Mouse (Mus musculus) erythroblast, adult 5-6 weeks (primary cell): ENCODE results near the gene Smok3a. TPM values are rescaled to one million over a fixed set of nuclear protein-coding genes. Genes with fewer than 3 reads are reported as not detected.

Experiments
- total RNA-seq, 2 experiments: library from RNA; stranded (forward) in 1 of 2; stranded (reverse) in 1 of 2; fragments of 150-400 nt in 1 of 2; fragments of 200-764, 138-1000 nt in 1 of 2; gene quantifications; 2 replicates each; pipeline versions ENCODE4 v1.2.3 to v1.2.4; 2015 to 2017; ENCODE audit warnings: low replicate concordance in 2 of 2

Smok3a gene
- total RNA-seq, 2 experiments from 2014 or later = 0.09 TPM; not detected in 1

Other genes starting within 250 kb of the Smok3a start
- gene Ppp1r35, start 242.4 kb upstream of the Smok3a start, total RNA-seq (2015; ENCODE audit: low replicate concordance) = 6.5 and 24.2 TPM in 2 replicates
- gene Ppp1r35, start 242.4 kb upstream of the Smok3a start, total RNA-seq (2017; ENCODE audit: low replicate concordance) = 6.4 and 12.0 TPM in 2 replicates
- 7.7 and 11.7 TPM in 2 replicates for gene Mepce, start 233.6 kb upstream of the Smok3a start, total RNA-seq (2015; ENCODE audit: low replicate concordance)
- gene Mepce, start 233.6 kb upstream of the Smok3a start, total RNA-seq (2017; ENCODE audit: low replicate concordance) = 4.8 and 14.4 TPM in 2 replicates
- 1.7 and 9.2 TPM in 2 replicates for gene Zcwpw1, start 233.5 kb upstream of the Smok3a start, total RNA-seq (2015; ENCODE audit: low replicate concordance)
- gene Zcwpw1, start 233.5 kb upstream of the Smok3a start, total RNA-seq (2017; ENCODE audit: low replicate concordance) = 5.5 and 6.1 TPM in 2 replicates
- 18.0 and 45.2 TPM in 2 replicates for gene Pilra, start 185.0 kb upstream of the Smok3a start, total RNA-seq (2015; ENCODE audit: low replicate concordance)
- gene Pilra, start 185.0 kb upstream of the Smok3a start, total RNA-seq (2017; ENCODE audit: low replicate concordance) = 13.0 and 21.6 TPM in 2 replicates
- 33.9 and 54.4 TPM in 2 replicates for gene Pilrb1, start 163.2 kb upstream of the Smok3a start, total RNA-seq (2015; ENCODE audit: low replicate concordance)
- 17.3 and 18.4 TPM in 2 replicates for gene Pilrb1, start 163.2 kb upstream of the Smok3a start, total RNA-seq (2017; ENCODE audit: low replicate concordance)
- gene Pilrb2, start 149.4 kb upstream of the Smok3a start, total RNA-seq (2015; ENCODE audit: low replicate concordance) = 45.1 and 49.0 TPM in 2 replicates
- gene Pilrb2, start 149.4 kb upstream of the Smok3a start, total RNA-seq (2017; ENCODE audit: low replicate concordance) = 12.4 and 30.1 TPM in 2 replicates
- gene Cyp3a13, start 99.6 kb upstream of the Smok3a start, total RNA-seq (2015; ENCODE audit: low replicate concordance) = not detected in 2 replicates
- gene Cyp3a13, start 99.6 kb upstream of the Smok3a start, total RNA-seq (2017; ENCODE audit: low replicate concordance) = 0.09 TPM in 1 of 2 replicates, not detected in the other
- not detected in 2 replicates for gene Gjc3, start 58.2 kb upstream of the Smok3a start, total RNA-seq (2015; ENCODE audit: low replicate concordance)
- gene Gjc3, start 58.2 kb upstream of the Smok3a start, total RNA-seq (2017; ENCODE audit: low replicate concordance) = not detected in 2 replicates
- not detected in 2 replicates for gene Azgp1, start 39.7 kb upstream of the Smok3a start, total RNA-seq (2015; ENCODE audit: low replicate concordance)
- not detected in 2 replicates for gene Azgp1, start 39.7 kb upstream of the Smok3a start, total RNA-seq (2017; ENCODE audit: low replicate concordance)
- gene Smok3b, start 168 bp downstream of the Smok3a start, total RNA-seq (2015; ENCODE audit: low replicate concordance) = not detected in 2 replicates
- not detected in 2 replicates for gene Smok3b, start 168 bp downstream of the Smok3a start, total RNA-seq (2017; ENCODE audit: low replicate concordance)
- not detected in 2 replicates for gene Smok3c, start 31.9 kb downstream of the Smok3a start, total RNA-seq (2015; ENCODE audit: low replicate concordance)
- not detected in 2 replicates for gene Smok3c, start 31.9 kb downstream of the Smok3a start, total RNA-seq (2017; ENCODE audit: low replicate concordance)
- gene Zkscan1, start 63.8 kb downstream of the Smok3a start, total RNA-seq (2015; ENCODE audit: low replicate concordance) = 10.0 and 15.7 TPM in 2 replicates
- gene Zkscan1, start 63.8 kb downstream of the Smok3a start, total RNA-seq (2017; ENCODE audit: low replicate concordance) = 11.1 and 16.9 TPM in 2 replicates
- gene Zscan21, start 95.6 kb downstream of the Smok3a start, total RNA-seq (2015; ENCODE audit: low replicate concordance) = 3.8 and 9.2 TPM in 2 replicates
- gene Zscan21, start 95.6 kb downstream of the Smok3a start, total RNA-seq (2017; ENCODE audit: low replicate concordance) = 6.8 and 13.2 TPM in 2 replicates
- 0.77 TPM in 1 of 2 replicates, not detected in the other for gene Zfp113, start 134.5 kb downstream of the Smok3a start, total RNA-seq (2015; ENCODE audit: low replicate concordance)
- gene Zfp113, start 134.5 kb downstream of the Smok3a start, total RNA-seq (2017; ENCODE audit: low replicate concordance) = 2.6 and 5.4 TPM in 2 replicates
- gene Cops6, start 139.8 kb downstream of the Smok3a start, total RNA-seq (2015; ENCODE audit: low replicate concordance) = 23.0 and 62.8 TPM in 2 replicates
- 17.0 and 19.7 TPM in 2 replicates for gene Cops6, start 139.8 kb downstream of the Smok3a start, total RNA-seq (2017; ENCODE audit: low replicate concordance)
- 4.8 and 5.6 TPM in 2 replicates for gene Ap4m1, start 150.7 kb downstream of the Smok3a start, total RNA-seq (2015; ENCODE audit: low replicate concordance)
- 7.9 and 12.5 TPM in 2 replicates for gene Ap4m1, start 150.7 kb downstream of the Smok3a start, total RNA-seq (2017; ENCODE audit: low replicate concordance)
- 78.0 and 100 TPM in 2 replicates for gene Mcm7, start 151.2 kb downstream of the Smok3a start, total RNA-seq (2015; ENCODE audit: low replicate concordance)
- gene Mcm7, start 151.2 kb downstream of the Smok3a start, total RNA-seq (2017; ENCODE audit: low replicate concordance) = 155 and 180 TPM in 2 replicates
- 10.6 and 16.9 TPM in 2 replicates for gene Taf6, start 166.2 kb downstream of the Smok3a start, total RNA-seq (2015; ENCODE audit: low replicate concordance)
- 10.9 and 11.5 TPM in 2 replicates for gene Taf6, start 166.2 kb downstream of the Smok3a start, total RNA-seq (2017; ENCODE audit: low replicate concordance)
- 7.3 and 12.1 TPM in 2 replicates for gene Cnpy4, start 166.2 kb downstream of the Smok3a start, total RNA-seq (2015; ENCODE audit: low replicate concordance)
- 6.3 and 13.1 TPM in 2 replicates for gene Cnpy4, start 166.2 kb downstream of the Smok3a start, total RNA-seq (2017; ENCODE audit: low replicate concordance)
- gene Mblac1, start 173.1 kb downstream of the Smok3a start, total RNA-seq (2015; ENCODE audit: low replicate concordance) = 1.0 TPM in 1 of 2 replicates, not detected in the other
- 2.2 and 2.5 TPM in 2 replicates for gene Mblac1, start 173.1 kb downstream of the Smok3a start, total RNA-seq (2017; ENCODE audit: low replicate concordance)
- gene Nxpe5, start 204.6 kb downstream of the Smok3a start, total RNA-seq (2015; ENCODE audit: low replicate concordance) = not detected in 2 replicates
- not detected in 2 replicates for gene Nxpe5, start 204.6 kb downstream of the Smok3a start, total RNA-seq (2017; ENCODE audit: low replicate concordance)
- 34.5 and 63.6 TPM in 2 replicates for gene Lamtor4, start 234.2 kb downstream of the Smok3a start, total RNA-seq (2015; ENCODE audit: low replicate concordance)
- 11.3 and 13.1 TPM in 2 replicates for gene Lamtor4, start 234.2 kb downstream of the Smok3a start, total RNA-seq (2017; ENCODE audit: low replicate concordance)
- 9.0 and 16.9 TPM in 2 replicates for gene BC037034, start 242.8 kb downstream of the Smok3a start, total RNA-seq (2015; ENCODE audit: low replicate concordance)
- gene BC037034, start 242.8 kb downstream of the Smok3a start, total RNA-seq (2017; ENCODE audit: low replicate concordance) = 10.5 and 20.8 TPM in 2 replicates